Mouse (Mus musculus): ENCODE measurements around the gene Trim47. TPM values are rescaled to one million over a fixed set of nuclear protein-coding genes. Genes with fewer than 3 reads are reported as not detected.

Gene Trim47
- total and polyA plus RNA-seq, 2 experiments from 2014 or later = 9.0 to 16.8 TPM

GRCm38 (mm10) chr11:116142211-116142991 is 15.4 kb upstream of the Trim47 start:
- H3K9me3 ChIP-seq (ENCODE audit: low read length) = no peaks in the 10 kb centered on the region
- peaks cover 41% of the 10 kb centered on the region for H3K36me3 ChIP-seq (ENCODE audit: insufficient read depth, low read length)
- 77% methylated on average over 10 of the region's 10 CpGs for WGBS

GRCm38 (mm10) chr11:116138468-116139138 is 11.6 kb upstream of the Trim47 start, which contains the start of gene Mrpl38:
Gene Mrpl38 (minus strand): TSS chr11:116138868.
- H3K4me2 ChIP-seq (ENCODE audit: low read depth, low read length, poor library complexity, severe bottlenecking) = peak within 1 kb of the TSS; percentile 80

More at GRCm38 (mm10) chr11:116142211-116142991, 15.4 kb upstream of the Trim47 start:
- H3K4me1 ChIP-seq (ENCODE audit: insufficient read depth, low read length) = no peaks in the 10 kb centered on the region
- TF ChIP-seq CTCF (IDR thresholded peaks at IDR 0.05) = no peak
- no peak for DNase-seq (ENCODE audit: low spot score)
- H3K27me3 ChIP-seq (ENCODE audit: insufficient read depth, low read length) = no peaks in the 10 kb centered on the region
- H3K4me3 ChIP-seq (ENCODE audit: low read depth, low read length) = no peak overlapping the region
- H3K27ac ChIP-seq (ENCODE audit: low read depth, low read length) = no peak overlapping the region
- H3K9ac ChIP-seq (replicated peaks; ENCODE audit: low read length, poor library complexity, severe bottlenecking) = no peak overlapping the region
- H3K4me2 ChIP-seq (ENCODE audit: low read depth, low read length, poor library complexity, severe bottlenecking) = no peak overlapping the region
- ATAC-seq (ENCODE audit: low FRiP score) = no peak

GRCm38 (mm10) chr11:116138096-116138467 is 11.1 kb upstream of the Trim47 start:
- ATAC-seq (ENCODE audit: low FRiP score) (no peak; the same call in 1 of the 2 replicates), DNase-seq (ENCODE audit: low spot score) (no peak)
- H3K27me3 ChIP-seq (ENCODE audit: insufficient read depth, low read length) = no peaks in the 10 kb centered on the region
- TF ChIP-seq CTCF (IDR thresholded peaks at IDR 0.05) = no peak
- peak overlapping the region; percentile 85 for H3K4me3 ChIP-seq (ENCODE audit: low read depth, low read length)
- under 1% methylated on average over 20 of the region's 20 CpGs for WGBS
- no peaks in the 10 kb centered on the region for H3K9me3 ChIP-seq (ENCODE audit: low read length)
- peak overlapping the region; percentile 76 for H3K9ac ChIP-seq (replicated peaks; ENCODE audit: low read length, poor library complexity, severe bottlenecking)
- H3K4me2 ChIP-seq (ENCODE audit: low read depth, low read length, poor library complexity, severe bottlenecking) = peak overlapping the region; percentile 80
- H3K36me3 ChIP-seq (ENCODE audit: insufficient read depth, low read length) = peaks cover 28% of the 10 kb centered on the region
- peak overlapping the region; percentile 67; the same call in 1 of the 2 replicates for H3K27ac ChIP-seq (ENCODE audit: low read depth, low read length)
- H3K4me1 ChIP-seq (ENCODE audit: insufficient read depth, low read length) = no peaks in the 10 kb centered on the region

More at GRCm38 (mm10) chr11:116138468-116139138, 11.6 kb upstream of the Trim47 start, which contains the start of gene Mrpl38:
- WGBS = 3% methylated on average over 58 of the region's 60 CpGs
- peak; percentile 85 for TF ChIP-seq CTCF (IDR thresholded peaks at IDR 0.05)
- Histone ChIP-seq H3K9ac (replicated peaks; ENCODE audit: low read length, poor library complexity, severe bottlenecking) (peak within 1 kb of the TSS; percentile 76), H3K27ac (ENCODE audit: low read depth, low read length) (peak within 1 kb of the TSS; percentile 67; the same call in 1 of the 2 replicates), H3K4me1 (ENCODE audit: insufficient read depth, low read length) (no peaks in the 10 kb centered on the region), H3K27me3 (ENCODE audit: insufficient read depth, low read length) (no peaks in the 10 kb centered on the region), H3K36me3 (ENCODE audit: insufficient read depth, low read length) (peaks cover 28% of the 10 kb centered on the region), H3K9me3 (ENCODE audit: low read length) (no peaks in the 10 kb centered on the region), H3K4me3 (ENCODE audit: low read depth, low read length) (peak within 1 kb of the TSS; percentile 85)
- DNase-seq (ENCODE audit: low spot score) (peak; percentile 96), ATAC-seq (ENCODE audit: low FRiP score) (peak; percentile 89)

- H3K27me3 ChIP-seq (ENCODE audit: insufficient read depth, low read length) = no peaks in the 10 kb centered on the region
- H3K36me3 ChIP-seq (ENCODE audit: insufficient read depth, low read length) = peaks cover 25% of the 10 kb centered on the region
- H3K27ac ChIP-seq (ENCODE audit: low read depth, low read length) = no peak overlapping the region
- ATAC-seq (ENCODE audit: low FRiP score) (no peak), DNase-seq (ENCODE audit: low spot score) (no peak)
- no peak overlapping the region for H3K9ac ChIP-seq (replicated peaks; ENCODE audit: low read length, poor library complexity, severe bottlenecking)
- no peaks in the 10 kb centered on the region for H3K9me3 ChIP-seq (ENCODE audit: low read length)
- no peak for TF ChIP-seq CTCF (IDR thresholded peaks at IDR 0.05)
- no peak overlapping the region for H3K4me3 ChIP-seq (ENCODE audit: low read depth, low read length)
- WGBS = 93% methylated on average over 10 of the region's 10 CpGs
- H3K4me1 ChIP-seq (ENCODE audit: insufficient read depth, low read length) = peaks cover 6% of the 10 kb centered on the region; the same call in 1 of the 2 replicates
- no peak overlapping the region for H3K4me2 ChIP-seq (ENCODE audit: low read depth, low read length, poor library complexity, severe bottlenecking)
Measured at GRCm38 (mm10) chr11:116134171-116134570, 7.2 kb upstream of the Trim47 start.

- ATAC-seq (ENCODE audit: low FRiP score) (no peak), DNase-seq (ENCODE audit: low spot score) (no peak)
- Histone ChIP-seq H3K36me3 (ENCODE audit: insufficient read depth, low read length) (peaks cover 25% of the 10 kb centered on the region), H3K4me1 (ENCODE audit: insufficient read depth, low read length) (peaks cover 6% of the 10 kb centered on the region; the same call in 1 of the 2 replicates), H3K9ac (replicated peaks; ENCODE audit: low read length, poor library complexity, severe bottlenecking) (no peak overlapping the region), H3K27ac (ENCODE audit: low read depth, low read length) (no peak overlapping the region), H3K9me3 (ENCODE audit: low read length) (no peaks in the 10 kb centered on the region), H3K27me3 (ENCODE audit: insufficient read depth, low read length) (no peaks in the 10 kb centered on the region), H3K4me2 (ENCODE audit: low read depth, low read length, poor library complexity, severe bottlenecking) (no peak overlapping the region), H3K4me3 (ENCODE audit: low read depth, low read length) (no peak overlapping the region)
- TF ChIP-seq CTCF (IDR thresholded peaks at IDR 0.05) = no peak
- 82% methylated on average over 5 of the region's 5 CpGs for WGBS
Measured at GRCm38 (mm10) chr11:116133497-116133896, 6.5 kb upstream of the Trim47 start.

Measured in midbrain, postnatal 0 days (tissue).